Mouse (Mus musculus): ENCODE measurements around the gene Noct.
A peak's percentile ranks its signal among the peaks of the same experiment; 100 is the strongest.
"Not testable (repeated sequence)": the region's sequence is repeated elsewhere in the genome, so short reads cannot be mapped to it uniquely, and the experiment has no call there.

The Noct gene

DNA sequence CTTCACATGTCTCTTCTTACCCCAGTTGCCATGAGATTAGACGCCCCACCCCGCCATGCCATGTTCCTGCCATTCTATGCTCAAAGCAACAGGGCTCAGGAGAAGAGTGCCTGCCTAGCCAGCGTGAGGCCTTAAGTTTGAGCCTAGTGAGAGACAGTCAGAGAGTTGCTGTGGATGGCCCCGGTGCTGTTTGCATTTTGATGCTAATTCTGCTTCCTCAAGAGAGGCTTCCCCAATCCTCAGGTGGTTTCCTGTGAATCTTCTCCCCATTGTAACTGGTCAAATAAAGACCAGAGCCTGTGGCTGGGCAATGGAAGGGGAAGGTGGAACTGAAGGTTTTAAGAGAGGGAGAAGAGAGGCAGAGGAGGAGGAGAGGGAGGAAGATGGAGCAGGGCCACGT is 15.6 kb upstream of the Noct start:
- no peak for DNase-seq

DNA sequence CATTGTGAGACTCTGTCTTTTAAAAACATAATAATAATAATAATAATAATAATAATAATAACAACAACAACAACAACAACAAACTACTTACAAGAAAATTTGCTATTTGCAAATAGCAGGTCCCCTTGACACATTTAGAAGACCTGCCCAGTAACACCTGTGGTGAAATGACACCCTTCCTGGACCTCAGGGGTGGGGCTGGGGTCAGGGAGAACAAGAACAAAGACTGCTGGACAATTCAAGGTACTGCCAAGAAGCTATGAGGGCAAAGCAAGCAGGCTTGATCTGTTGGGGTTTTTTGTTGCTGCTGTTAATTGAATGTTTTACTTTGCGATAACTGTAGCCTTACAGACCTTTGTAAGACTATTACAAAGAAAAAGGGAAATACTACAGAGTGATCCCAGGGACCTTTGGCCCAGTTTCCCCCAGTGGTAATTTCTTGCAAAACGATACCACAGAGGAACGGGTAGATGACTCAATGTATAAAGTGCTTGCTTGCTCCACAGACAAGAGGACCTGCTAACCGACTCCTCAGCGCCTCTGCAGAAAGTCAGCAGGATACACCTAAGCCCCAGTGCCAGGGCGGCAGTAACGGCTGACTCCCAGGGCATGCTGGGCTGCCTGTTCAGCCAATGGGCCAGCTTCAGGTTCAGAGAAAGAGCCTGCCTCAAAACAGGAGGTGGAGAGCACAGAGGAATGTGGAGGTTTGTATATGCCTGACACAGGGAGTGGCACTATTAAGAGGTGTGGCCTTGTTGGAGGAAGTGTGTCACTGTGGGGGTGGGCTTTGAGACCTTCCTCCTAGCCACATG is 14.5 kb upstream of the Noct start:
- DNase-seq = no peak

DNA sequence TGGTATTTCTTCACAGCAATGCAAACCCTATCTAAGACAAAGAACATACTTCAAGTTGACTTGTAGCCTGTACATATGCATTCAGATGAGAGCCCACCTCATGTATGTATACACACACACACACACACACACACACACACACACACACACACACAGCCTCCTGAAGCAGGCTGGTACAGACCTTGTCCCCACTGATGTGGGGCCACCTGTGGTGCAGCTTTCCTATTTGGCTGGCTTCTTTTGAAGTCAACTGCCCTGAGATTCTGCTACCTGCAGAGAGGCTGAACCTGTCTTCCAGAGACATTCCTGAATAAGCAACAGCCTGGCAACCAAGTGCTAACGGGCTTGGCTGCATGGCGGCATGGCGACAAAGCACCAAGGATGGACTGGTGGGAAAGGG is 13.8 kb upstream of the Noct start:
- DNase-seq = no peak

DNA sequence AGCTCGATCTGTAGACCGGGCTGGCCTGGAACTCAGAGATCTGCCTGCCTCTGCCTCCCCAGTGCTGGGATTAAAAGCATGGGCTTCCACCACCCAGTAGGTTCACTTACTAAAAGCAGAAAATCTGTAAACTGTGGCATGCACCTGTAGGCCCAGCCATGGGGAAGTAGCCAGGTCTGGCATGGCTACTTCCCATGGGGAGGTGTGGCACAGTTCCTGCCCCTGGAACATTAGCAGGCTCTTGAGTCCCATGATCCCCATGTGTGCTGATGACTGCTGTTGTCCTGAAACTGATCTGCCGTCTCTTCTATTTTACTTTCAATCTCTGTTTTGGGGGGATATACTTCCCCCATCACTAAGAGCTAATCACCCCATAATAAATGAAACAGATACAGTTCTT is 11.1 kb upstream of the Noct start:
- DNase-seq = no peak

DNA sequence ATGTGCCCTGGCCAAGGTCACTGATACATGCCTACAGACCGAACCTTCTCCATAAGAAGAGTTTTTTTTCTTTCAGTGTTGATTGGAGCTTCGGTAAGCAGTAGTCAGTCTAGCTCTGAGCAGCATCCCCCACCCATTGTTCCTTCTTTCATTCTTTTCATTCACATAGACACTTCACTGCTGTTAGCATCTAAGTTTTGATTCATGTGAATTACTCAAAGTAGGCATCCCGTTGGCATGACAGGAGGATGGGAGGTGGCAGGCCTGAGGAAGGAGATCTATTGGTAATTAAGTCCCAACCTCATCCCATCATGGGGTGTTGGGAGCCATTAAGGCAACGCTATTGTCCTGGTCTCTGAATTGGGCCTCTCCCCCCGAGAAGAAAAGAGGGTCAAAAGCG is 8.6 kb upstream of the Noct start:
- DNase-seq = no peak

DNA sequence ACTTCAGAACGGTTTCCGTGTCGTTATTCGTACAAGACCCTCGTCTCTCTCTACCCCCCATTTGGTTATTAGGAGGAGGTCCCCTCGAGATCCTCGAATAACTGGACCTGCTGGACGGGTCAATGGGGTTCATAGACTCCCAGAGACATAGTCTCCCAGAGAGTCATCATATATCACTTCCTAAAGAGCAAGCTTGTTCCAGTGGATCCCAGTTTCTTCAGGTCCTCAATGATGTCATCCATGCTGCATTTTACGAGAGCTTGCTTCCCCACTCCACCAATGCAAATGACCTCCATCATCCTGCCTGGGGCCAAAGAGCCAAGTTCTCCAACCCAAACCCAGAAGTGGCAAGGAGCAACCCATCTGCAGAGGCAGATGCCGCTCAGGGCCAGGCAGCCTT is 7.9 kb upstream of the Noct start:
- not testable (repeated sequence) for DNase-seq

DNA sequence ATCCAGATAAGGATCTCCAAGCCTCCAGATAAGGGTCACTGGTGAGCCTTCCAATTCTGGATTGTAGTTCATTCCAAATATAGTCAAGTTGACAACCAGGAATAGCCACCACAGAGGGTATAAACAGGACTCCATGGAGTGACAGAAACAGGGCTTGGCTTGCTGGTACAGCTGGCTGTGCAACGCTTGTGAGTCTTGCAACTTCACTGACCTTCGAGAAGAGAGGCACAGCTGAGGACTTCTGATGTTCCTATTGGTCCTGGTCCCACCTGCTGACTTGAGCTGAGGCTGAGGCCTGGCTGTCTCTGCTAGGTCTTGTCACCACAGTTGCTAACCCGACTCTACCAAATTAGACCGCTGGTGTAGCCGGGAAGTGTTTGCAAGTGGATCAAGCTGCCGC is 5.9 kb upstream of the Noct start:
- not testable (repeated sequence) for DNase-seq

DNA sequence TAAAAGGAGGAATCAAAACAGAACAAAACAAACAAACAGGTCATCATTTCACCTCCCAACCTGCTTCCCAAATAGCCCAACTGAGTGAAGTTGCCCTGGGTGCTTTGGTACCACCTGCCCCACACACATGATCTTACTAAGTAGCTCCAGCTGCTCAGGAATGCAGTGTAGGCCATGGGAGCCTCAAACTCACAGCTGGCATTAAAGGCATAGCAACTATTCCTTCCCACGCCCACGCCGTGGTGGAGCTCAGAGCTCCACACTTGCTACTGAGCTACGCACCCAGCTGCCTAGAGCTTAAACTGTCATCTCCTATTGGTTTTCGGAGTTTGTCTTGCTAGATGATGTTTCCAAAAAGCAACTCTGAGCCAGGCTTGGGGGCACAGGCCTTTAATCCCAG is 5.0 kb upstream of the Noct start:
- DNase-seq = no peak

DNA sequence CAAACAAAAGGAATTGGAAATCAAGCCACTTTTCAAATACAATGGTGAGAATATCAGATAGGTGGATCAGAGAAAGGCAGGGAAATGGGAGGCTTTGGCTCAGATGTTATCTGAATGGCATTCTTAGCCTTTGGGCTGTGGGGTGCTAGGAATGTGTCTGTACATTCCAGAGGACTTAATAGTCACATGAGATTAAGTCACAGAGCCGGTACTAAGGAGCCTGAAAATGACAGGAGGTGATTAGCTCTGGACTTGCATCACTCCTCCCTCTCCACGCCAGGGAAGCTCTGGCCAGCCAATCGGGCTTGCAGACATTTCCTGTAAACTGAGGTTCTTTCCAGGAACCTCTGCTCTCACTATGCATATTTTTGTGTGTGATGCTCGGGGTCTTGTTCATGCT is 3.4 kb upstream of the Noct start:
- DNase-seq = no peak

DNA sequence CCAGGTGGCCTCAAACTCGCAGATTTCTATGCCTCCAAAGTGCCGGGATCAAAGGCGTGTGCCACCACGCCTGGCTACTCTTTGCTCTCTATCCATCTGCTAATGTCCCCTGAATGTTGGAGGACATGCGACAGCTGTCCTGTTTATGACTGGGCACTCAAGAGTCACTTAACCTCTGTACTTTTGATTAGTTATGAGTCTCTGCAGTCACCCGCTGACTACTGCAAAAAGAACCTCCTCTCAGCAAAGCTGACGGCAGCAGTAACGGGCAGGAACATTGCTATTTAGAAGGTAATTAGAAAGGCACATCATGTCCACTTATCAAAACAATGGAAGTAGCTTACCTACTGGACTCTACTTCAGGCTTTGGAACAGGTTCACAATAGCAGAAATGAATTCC is 2.4 kb upstream of the Noct start:
- DNase-seq = no peak

DNA sequence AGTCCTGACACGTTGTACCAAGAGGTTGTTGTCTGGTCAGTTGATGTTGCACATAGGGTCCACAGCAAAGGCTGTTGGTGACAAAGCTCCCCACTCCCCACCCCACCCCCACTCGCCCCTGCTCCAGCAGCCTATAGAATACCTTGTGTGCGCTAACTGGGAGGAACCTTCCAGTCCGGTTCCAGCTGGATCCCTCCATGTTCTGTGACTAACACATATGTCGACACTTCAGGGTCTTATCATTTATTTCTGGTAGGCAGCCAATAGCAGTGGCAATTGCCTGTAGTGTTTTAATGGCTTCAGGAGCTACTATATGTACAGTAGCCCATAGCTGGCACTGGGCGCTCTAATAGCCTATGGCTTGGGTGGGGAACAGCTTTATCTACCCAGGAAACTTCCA is 1.9 kb upstream of the Noct start:
- no peak for DNase-seq

DNA sequence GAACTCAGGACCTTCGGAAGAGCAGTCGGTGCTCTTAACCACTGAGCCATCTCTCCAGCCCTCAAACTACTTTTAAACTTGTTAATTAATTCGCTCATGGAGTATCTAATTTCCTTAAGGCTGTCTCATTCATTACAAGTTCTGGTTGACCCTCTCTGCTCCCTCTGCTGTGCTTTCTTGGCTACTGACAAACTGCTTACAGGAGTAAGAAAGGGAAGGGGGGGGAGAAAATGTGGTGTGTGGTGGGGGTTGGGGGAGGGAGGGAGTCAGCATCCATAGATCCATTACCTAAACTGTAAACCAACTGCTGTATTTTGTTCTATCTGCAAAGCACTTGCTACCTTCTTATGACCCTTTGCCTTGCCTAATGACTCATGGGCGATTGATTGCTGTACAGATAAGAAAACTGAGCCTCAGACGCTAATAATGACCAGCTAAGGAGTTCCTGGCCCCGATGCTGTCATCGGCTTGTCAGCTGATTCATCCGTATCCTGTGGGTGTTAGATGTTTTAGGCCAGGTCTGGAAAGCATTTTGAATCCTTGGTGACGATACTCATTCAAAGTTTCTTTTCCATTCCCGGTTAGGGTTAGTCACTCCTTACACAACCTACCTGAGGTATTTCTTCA is 1.3 kb upstream of the Noct start:
- no peak for DNase-seq

DNA sequence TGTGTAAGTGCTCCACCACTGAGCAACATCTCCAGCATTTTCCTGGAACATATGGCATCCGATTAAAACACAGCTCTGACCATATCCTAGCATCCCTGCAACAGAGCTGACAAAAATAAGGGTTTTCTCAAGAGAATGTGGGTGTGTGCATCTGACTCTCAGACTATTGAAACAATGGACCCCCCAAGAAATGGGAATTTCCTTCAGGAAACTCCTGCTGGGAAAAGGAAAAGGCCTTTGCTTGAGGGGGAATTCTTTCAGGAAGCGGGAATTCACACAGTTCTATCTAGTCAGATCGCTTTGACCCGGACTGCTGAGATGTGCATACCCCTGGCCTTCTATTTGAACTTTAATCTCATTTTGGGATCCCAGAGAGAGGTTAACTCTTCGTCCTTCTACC is 691 bp upstream of the Noct start:
- no peak for DNase-seq

DNA sequence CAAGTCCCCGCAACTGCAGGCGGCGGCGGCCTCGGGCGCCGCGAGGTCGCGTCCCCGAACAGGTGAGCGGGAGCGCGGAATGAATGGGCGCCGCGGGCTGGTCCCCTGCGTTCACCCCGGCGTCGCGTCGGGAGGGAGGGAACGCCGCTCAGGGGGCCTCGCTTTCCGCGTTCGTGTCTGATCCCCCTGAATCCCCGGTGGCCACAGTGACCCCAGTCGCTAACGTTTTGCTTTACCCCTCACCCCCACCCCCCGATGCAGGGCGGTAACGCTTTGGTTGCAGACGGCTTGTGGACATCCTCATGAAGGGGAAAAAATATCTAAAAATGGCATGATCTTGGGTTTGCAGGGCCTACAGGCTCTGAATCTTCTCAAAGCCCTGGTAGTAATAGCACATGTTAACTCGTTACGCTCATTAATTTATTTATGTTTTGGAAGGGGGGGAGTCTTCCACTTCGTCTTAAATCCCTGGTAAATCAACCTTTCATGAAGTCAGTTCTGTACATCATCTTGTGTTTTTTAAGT is 1.0 kb downstream of the Noct start:
- DNase-seq = no peak

DNA sequence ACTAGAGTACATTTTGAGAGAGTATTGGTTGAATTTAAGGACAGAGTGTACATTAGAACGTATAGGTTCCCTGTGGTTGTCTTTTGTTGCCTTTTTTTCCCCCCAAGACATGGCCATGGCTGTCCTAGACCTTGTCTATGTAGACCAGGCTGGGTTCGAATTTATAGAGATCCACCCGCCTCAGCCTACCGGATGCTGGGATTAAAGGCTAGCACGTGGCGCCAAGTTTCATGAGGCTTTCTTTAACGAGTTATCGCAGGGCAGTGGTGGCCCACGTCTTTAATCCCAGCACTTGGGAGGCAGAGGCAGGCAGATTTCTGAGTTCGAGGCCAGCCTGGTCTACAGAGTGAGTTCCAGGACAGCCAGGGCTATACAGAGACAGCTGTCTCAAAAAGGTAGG is 1.7 kb downstream of the Noct start:
- no peak for DNase-seq

DNA sequence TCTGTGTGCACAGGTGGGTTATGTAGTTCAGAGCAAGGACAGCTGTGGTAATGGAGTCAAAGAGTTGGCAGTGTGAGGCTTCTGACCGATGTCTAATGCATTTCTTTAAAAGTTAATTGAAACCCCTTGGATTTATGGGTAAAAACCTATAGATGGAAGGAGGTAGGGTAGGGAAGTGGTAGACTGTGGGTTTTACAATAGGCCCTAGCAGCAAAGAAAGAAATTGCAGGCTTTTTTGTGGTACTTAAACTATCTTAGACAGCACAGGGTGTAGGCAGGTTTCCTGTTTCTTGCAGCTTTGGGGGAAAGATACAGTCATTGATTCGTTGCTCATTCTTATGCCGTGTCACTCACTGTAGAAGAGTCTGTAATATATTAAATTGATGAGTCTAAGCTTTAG is 2.4 kb downstream of the Noct start:
- no peak for DNase-seq

DNA sequence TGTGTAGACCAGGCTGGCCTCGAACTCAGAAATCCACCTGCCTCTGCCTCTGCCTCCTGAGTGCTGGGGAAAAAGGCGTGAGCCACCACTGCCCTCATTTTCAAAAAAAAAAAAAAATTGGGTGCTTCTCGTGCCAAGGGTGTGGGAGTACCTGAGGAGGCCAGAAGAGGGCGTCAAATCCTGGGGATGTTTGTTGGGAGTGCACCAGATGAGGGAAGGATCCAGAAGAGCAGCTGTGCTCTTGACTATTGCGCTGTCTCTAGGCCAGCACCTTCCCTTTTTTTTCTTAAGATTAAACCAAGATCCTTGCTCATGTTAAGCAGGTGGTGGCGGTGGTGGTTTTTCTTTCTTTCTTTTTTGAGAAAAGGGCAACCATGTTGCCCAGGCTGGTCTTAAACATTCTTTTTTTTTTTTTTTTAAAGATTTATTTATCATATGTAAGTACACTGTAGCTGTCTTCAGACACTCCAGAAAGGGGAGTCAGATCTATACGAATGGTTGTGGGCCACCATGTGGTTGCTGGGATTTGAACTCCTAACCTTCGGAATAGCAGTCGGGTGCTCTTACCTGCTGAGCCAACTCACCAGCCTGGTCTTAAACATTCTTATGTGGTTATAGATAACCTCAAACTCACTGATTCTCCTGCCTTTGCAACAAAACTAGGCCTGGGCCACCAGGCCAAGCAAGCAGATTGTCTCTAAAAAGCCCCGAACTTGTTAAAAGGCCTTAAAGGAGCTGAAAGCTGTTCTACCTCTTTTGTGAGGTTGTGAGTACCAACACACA is 4.0 kb downstream of the Noct start:
- DNase-seq = peak; percentile 59 to 73

DNA sequence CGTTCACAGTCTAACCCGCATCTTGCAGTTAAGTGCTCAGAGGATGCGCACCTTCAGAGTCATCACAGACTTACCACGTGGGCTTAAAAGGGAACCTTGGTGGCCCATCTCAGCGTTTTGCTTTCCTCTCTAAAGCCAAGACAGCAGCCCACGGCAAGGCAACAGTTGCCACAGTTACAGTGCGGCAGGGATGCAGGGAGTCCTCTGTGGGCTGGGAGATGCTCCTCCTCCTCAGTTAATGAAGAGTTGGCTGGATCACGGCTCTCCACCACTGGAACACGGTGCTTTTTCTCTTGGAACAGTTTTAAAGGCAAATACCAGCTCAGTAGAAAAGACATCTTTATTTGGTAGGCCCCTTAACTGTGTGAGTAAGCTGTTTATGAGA is 4.6 kb downstream of the Noct start:
- DNase-seq = no peak

DNA sequence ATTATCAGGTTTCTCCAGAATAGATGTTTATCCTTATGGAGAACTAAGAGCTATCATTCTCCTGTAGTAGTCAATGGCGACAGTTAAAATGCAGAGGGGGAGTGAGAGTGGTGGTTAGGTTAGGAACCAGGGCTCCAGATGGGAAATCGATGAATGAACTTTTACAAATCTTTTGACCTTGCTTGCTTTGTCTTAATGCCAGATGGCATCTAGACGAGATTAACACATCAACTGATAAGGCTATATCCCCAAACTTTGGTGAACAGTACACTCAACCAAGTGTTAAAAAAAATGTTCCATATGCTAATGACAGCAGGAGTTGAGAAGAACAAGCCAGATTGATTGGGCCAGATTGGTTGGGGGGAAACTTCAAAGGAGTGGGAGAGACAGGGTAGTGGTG is 5.0 kb downstream of the Noct start:
- DNase-seq = no peak

DNA sequence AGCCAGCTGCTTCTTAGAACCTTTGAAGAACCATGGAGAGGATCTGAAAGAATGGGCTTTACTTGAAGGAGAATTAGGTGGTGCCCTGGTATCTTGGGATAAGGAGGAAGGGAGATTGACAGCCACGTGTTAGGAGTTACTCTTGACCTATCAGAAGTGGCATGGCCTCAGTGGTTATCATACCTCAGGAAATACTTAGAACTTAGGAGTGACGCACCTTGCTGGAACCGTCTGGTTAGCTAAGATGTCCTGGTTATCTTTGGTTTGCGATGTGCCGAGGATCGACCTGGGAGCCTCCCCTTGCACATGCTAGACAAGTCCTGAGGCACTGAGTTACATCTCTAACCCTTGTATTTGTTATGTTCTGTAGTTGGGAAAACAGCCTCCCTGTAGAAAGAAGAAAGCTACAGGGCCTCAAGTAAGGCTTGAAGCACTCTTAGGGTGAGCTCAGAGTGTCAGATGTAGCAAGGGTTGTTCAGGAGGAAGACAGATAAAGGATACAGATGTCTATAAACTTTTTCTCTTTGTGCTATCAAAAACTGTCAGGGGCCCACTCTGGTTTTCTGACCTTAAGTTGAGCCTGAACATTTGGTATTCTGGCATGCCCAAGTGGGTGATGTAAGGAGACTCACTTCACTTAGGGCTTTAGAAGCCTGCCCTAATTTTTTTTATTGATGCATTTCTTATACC is 6.0 kb downstream of the Noct start:
- DNase-seq = no peak

DNA sequence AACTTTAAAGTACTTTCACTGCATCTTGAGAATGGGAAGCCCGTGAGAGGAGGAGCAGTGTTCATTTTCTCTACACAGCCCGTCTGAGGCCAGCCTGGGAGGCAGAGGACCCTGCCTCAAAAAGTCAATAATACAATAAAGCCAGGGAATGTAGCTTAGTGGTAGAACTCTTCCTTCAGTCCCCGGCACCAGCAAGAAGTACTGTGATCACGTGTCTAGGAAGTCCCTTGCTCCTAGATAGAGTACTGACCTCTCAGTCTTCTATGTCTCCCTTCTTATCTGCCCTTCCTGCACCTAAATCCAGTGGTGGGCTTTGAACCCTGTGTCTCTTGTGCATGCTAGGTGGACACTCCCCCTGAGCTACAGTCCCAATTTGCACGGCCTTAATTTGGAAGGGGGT is 6.6 kb downstream of the Noct start:
- DNase-seq = no peak

DNA sequence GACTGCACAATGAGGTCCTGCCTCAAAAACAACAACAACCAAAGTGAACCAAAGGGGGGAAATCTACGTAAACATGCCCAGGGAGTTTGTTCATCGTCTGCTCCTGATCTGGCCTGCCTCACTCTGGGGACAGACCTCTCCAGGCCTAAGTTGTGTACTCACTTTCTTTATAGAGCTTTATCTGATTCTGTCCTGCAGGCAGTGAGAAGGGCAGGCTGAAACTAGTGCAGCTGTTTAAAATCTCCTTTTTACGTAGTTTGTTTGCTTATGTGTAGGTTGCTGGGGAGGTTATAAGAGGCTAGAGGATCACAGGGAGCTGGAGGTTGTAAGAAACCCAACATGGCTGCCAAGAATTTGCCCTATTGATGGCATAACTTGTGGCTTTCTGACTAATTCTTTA is 7.3 kb downstream of the Noct start:
- DNase-seq = no peak

DNA sequence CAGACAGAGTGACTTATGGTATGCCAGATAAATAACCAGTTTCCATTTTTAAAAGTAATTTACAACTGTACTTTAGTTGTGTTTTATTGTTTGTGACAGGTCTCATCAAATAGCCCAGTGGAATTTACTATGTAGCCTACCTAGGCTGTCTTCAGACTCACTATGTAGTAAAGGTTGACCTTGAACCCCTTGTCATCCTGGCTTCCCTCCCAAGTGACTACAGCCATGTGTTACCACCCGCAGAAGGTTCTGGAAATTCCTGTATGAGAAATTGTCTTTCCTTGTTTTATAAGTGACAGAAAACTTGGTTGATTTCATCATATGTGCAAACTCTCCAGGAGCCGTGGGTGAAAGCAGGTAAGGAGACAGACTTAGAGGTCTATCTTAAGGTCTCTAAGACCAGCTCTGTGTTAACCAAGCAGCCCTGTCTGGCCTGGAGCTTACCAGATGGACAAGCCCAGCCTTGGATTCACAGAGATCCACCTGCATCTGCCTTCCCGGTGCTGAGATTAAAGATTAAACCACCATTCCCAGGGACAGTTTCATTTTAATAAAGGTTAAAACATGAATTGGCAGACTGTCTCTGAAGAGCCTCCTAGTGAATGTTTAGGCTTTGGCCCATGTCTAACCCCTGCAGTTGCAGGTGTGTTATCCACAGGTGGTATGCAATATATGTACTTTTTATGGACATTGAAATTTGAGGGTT is 8.1 kb downstream of the Noct start:
- DNase-seq = no peak
